Mouse (Mus musculus) embryonic fibroblast, embryonic 13.5 days (primary cell): ENCODE measurements around the gene Ppig.

ENCODE experiments used
- CTCF ChIP-seq: IDR thresholded peaks from 2 replicates; pipeline ENCODE4 v1.5.1; 2011; ENCODE audit warnings: mild to moderate bottlenecking, control low read depth, low read length, moderate library complexity, borderline replicate concordance; ENCODE audit not compliant: insufficient read depth
- POLR2A ChIP-seq: IDR thresholded peaks from 2 replicates; pipeline ENCODE4 v1.6.1; 2011; ENCODE audit warnings: low read depth, mild to moderate bottlenecking, control low read depth, low read length, moderate library complexity

DNA sequence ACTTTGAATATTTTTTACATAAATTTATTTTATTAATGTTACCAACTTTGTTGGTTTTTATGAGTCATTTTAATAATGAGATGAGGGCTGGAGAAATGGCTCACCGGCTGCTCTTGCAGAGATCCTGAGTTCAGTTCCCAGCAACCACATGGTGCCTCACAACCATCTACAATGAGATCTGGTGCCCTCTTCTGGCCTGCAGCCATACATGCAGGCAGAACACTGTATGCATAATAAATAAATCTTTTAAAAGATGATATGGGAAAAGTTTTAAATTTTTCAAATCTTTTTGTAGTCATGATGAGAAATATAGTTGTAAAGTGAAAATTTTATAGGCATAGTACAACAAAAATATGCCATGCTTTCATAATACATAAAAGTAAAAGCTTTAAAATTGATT is 22.7 kb downstream of the Ppig start:
- TF ChIP-seq CTCF, result no peak
- no peak for TF ChIP-seq POLR2A
